ENCODE assay signal across 7 mouse cellular contexts in the genomic region with DNA sequence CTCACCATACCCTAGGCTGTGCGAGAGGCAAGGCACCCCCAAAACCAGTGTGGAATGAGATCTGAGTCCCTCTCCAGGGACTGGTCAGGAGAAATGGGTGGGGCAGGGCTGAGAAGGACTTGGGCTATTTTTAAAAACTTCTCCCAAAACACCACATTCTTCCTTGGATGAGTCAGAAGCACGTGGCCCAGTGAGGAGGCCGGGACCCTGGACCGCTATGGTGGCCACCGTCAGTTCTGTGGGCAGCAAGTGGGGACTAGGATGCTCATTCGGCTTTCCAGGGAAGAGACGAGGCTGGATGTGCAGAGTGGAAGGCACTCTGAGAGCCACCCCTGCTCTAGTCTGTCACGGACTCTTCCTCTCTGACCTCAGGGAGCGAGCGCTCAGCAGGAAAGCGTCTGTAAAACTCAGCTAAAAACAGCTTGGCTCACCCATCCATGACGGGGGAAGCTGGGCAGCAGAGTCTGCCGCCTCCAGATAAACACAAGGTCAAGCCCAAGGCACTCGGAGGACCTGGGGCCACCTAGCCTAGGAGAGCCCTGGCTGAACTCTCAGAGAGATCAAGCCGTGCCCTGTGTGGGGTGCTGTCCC. TPM values are rescaled to one million over a fixed set of nuclear protein-coding genes. Genes with fewer than 3 reads are reported as not detected.
DNase-seq lines count a peak whose midpoint lies in the region; ATAC-seq lines count a peak whose summit lies in the region.

No protein-coding gene starts in this region.

- no peaks in the 10 kb centered on the region for H3K36me3 ChIP-seq in embryonic facial prominence, embryonic 15.5 days
- no peaks in the 10 kb centered on the region for H3K36me3 ChIP-seq in liver, embryonic 16.5 days (ENCODE audit: control insufficient read depth, insufficient read depth)

- H3K4me3 ChIP-seq in embryonic facial prominence, embryonic 15.5 days (replicated peaks): no peak overlapping the region
- no peak overlapping the region for H3K4me3 ChIP-seq in liver, embryonic 16.5 days (ENCODE audit: low read depth, low read length)

- H3K27ac ChIP-seq in embryonic facial prominence, embryonic 15.5 days (replicated peaks): peak overlapping the region; percentile 69
- no peak overlapping the region for H3K27ac ChIP-seq in liver, embryonic 16.5 days (ENCODE audit: low read length)

- no peak overlapping the region for H3K9ac ChIP-seq in embryonic facial prominence, embryonic 15.5 days
- H3K9ac ChIP-seq in liver, embryonic 16.5 days (ENCODE audit: low read depth, low read length): no peak overlapping the region; the same call in 1 of the 2 replicates

- intact Hi-C loops in heart, postnatal 36 days (cut with DNase I): no loop called here

- H3K4me2 ChIP-seq in embryonic facial prominence, embryonic 15.5 days (replicated peaks): no peak overlapping the region
- H3K4me2 ChIP-seq in liver, embryonic 16.5 days (ENCODE audit: low read depth, low read length): no peak overlapping the region

- H3K27me3 ChIP-seq in embryonic facial prominence, embryonic 15.5 days: no peaks in the 10 kb centered on the region
- no peaks in the 10 kb centered on the region for H3K27me3 ChIP-seq in liver, embryonic 16.5 days (ENCODE audit: control insufficient read depth, insufficient read depth, low read depth, low read length)

- peak; percentile 40; the same call in 1 of the 2 replicates for ATAC-seq in embryonic facial prominence, embryonic 15.5 days (ENCODE audit: insufficient number of reproducible peaks, low FRiP score, low TSS enrichment, low read depth)
- peak; percentile 6; the same call in 1 of the 2 replicates for ATAC-seq in liver, embryonic 16.5 days (ENCODE audit: low read depth)

- no peaks in the 10 kb centered on the region for H3K9me3 ChIP-seq in embryonic facial prominence, embryonic 15.5 days (replicated peaks)
- H3K9me3 ChIP-seq in liver, embryonic 16.5 days (replicated peaks; ENCODE audit: control insufficient read depth, low read length): no peaks in the 10 kb centered on the region

- peaks cover 30% of the 10 kb centered on the region for H3K4me1 ChIP-seq in embryonic facial prominence, embryonic 15.5 days
- peaks cover 18% of the 10 kb centered on the region for H3K4me1 ChIP-seq in liver, embryonic 16.5 days (ENCODE audit: control insufficient read depth, low read depth, low read length)

- 43% methylated on average over 15 of the region's 15 CpGs for WGBS in embryonic facial prominence, embryonic 15.5 days
- WGBS in liver, embryonic 16.5 days (ENCODE audit: insufficient replicate concordance): 41% methylated on average over 15 of the region's 15 CpGs

- peak; percentile 26 for DNase-seq in right cerebral cortex, postnatal 25 days
- DNase-seq in right cerebral cortex, postnatal 10 days (ENCODE audit: low spot score in 2 of 2): no peak
- peak; percentile 55 to 75 for DNase-seq in heart, postnatal 36 days
- DNase-seq in testis, postnatal 10 days (ENCODE audit: low spot score): peak; percentile 65
- DNase-seq in cerebellum, adult 9-10 months: no peak

RNA-seq across cellular contexts. Expression of gene Arhgef10l, which starts 35.1 kb away (rescaled TPM):
- polyA plus RNA-seq in embryonic facial prominence, embryonic 15.5 days (2015; fragmentation: Nextera tagmentation; extraction: Ambion mirVana): 17.0 and 18.6 TPM in 2 replicates
- 10 to 100 TPM; 62.5 to 65.0 TPM for total RNA-seq in heart, postnatal 36 days (2021)
- polyA plus RNA-seq in liver, embryonic 16.5 days (2015; fragmentation: Nextera tagmentation; extraction: Ambion mirVana): 5.7 and 6.6 TPM in 2 replicates

Comparison
In these comparisons a context has a peak if more than half of its experiments do, and no peak if none do; other contexts are left out.
1. DNase-seq: peak in right cerebral cortex, postnatal 25 days (single experiment), heart, postnatal 36 days (2 of 2) and testis, postnatal 10 days (single experiment); none in right cerebral cortex, postnatal 10 days (0 of 2) and cerebellum, adult 9-10 months (single experiment).